Mouse (Mus musculus) kidney, adult 2 months (tissue): ENCODE measurements at regions not wholly inside any gene's neighbourhood (a gene's known extent, or its start where the extent isn't known, plus 50 kb on each side); places are given as distances from the start of the nearest gene placed in this dataset.
A peak's percentile ranks its signal among the peaks of the same experiment; 100 is the strongest.

Experiments used
- DNase-seq: peaks from one replicate; pipeline ENCODE4 v3.0.0; 2021
- H3K27ac ChIP-seq: fragments of 200-500 bp; 2 replicates; pipeline ENCODE4 v1.5.1; 2012; ENCODE audit warnings: low read depth, low read length, control low read depth, inconsistent platforms; ENCODE audit not compliant: insufficient read depth
- H3K27me3 ChIP-seq: fragments of 200-500 bp; replicated peaks from 2 replicates; pipeline ENCODE4 v1.6.1; 2012; ENCODE audit warnings: mild to moderate bottlenecking, moderate library complexity, low read length, inconsistent platforms; ENCODE audit not compliant: control insufficient read depth, insufficient read depth
- H3K36me3 ChIP-seq: fragments of 200-500 bp; 2 replicates; pipeline ENCODE4 v1.6.1; 2012; ENCODE audit warnings: mild to moderate bottlenecking, moderate library complexity, low read length, inconsistent platforms; ENCODE audit not compliant: control insufficient read depth, insufficient read depth
- H3K4me1 ChIP-seq: fragments of 200-500 bp; 2 replicates; pipeline ENCODE4 v1.6.1; 2011; ENCODE audit warnings: low read length; ENCODE audit not compliant: control insufficient read depth, insufficient read depth
- H3K4me3 ChIP-seq: fragments of 200-500 bp; 2 replicates; pipeline ENCODE4 v1.5.1; 2011; ENCODE audit warnings: mild to moderate bottlenecking, low read depth, low read length, control low read depth; ENCODE audit not compliant: insufficient read depth
- CTCF ChIP-seq: fragments of 200-500 bp; conservative IDR thresholded peaks from 2 replicates; pipeline ENCODE4 v1.5.1; 2011; ENCODE audit warnings: low read depth, mild to moderate bottlenecking, control low read depth, low read length, moderate library complexity, mixed read lengths; ENCODE audit not compliant: insufficient read depth, insufficient read length
- POLR2A ChIP-seq: fragments of 200-500 bp; IDR thresholded peaks from one replicate; pipeline ENCODE4 v1.6.1; 2011; ENCODE audit warnings: low read depth, low read length, control low read depth
- WGBS: fragments of 180-500 bp; shearing (Covaris S2); methylation state at CpG from one replicate; pipeline ENCODE4 v1.1.7; 2018; 5-methylcytosine and 5-hydroxymethylcytosine counted together

DNA sequence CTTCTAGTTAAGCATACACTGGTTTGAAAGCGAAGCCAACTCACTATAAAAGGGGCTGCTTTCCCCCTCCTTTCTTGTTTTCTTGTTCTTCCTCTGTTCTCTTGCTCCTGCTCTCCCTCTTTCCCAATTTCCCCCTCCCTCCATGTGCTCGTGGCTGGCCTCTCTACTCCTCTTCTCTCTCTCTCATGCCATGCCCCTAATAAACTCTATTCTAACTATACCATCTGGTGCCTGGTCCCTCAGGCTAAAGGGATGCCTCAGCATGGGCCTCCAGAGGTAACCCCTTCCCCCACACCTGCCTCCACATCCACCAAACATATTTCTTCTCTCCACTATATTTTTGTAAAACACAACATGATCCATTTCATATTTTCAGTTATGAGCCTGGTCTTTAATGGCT lies 210.1 kb downstream of the Gja1 start:
- TF ChIP-seq CTCF (no peak), POLR2A (no peak)
- Histone ChIP-seq H3K4me3 (no peak overlapping the region), H3K36me3 (no peaks in the 10 kb centered on the region), H3K27me3 (no peaks in the 10 kb centered on the region), H3K4me1 (no peaks in the 10 kb centered on the region), H3K27ac (no peak overlapping the region)
- WGBS: 76% methylated on average over 2 of the region's 2 CpGs
- no peak for DNase-seq

DNA sequence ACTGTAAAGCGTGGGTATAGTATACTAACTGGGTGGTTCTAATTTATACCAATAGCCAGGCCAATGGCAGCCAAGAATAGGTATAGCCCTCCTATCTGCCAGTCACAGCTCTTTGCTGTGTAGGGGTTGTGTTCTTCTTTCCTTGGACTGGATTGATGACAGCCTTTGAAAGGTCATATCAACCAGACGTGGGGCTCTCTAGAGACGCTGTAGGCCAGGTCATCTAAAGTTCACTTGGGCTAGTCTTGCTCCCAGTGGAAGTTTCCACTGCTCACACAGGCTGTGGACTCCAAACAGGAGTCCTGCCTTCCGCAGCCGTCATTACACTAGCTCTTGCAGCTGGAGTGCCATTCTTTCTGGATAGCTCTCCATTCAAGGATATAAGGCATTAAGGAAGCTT lies 220.3 kb downstream of the Gja1 start:
- peak; percentile 24 for DNase-seq
- Histone ChIP-seq H3K4me3 (no peak overlapping the region), H3K27ac (no peak overlapping the region), H3K4me1 (no peaks in the 10 kb centered on the region), H3K36me3 (no peaks in the 10 kb centered on the region), H3K27me3 (no peaks in the 10 kb centered on the region)
- 62% methylated on average over 5 of the region's 5 CpGs for WGBS
- no peak for TF ChIP-seq POLR2A
- no peak for TF ChIP-seq CTCF

- H3K27ac ChIP-seq: peak overlapping the region; percentile 23; the same call in 1 of the 2 replicates
- DNase-seq: peak; percentile 47
- TF ChIP-seq CTCF (no peak), POLR2A (no peak)
These were observed 221.1 kb downstream of the Gja1 start for GRCm38 (mm10) chr10:56598191-56598590.

GRCm38 (mm10) chr10:56599923-56600322 lies 222.8 kb downstream of the Gja1 start:
- DNase-seq: peak; percentile 58
- 35% methylated on average over 4 of the region's 4 CpGs for WGBS
- Histone ChIP-seq H3K4me3 (no peak overlapping the region), H3K27ac (peak overlapping the region; percentile 45; the same call in 1 of the 2 replicates), H3K27me3 (no peaks in the 10 kb centered on the region), H3K36me3 (no peaks in the 10 kb centered on the region), H3K4me1 (no peaks in the 10 kb centered on the region)
- TF ChIP-seq CTCF (no peak), POLR2A (no peak)

More at GRCm38 (mm10) chr10:56598191-56598590, 221.1 kb downstream of the Gja1 start:
- Histone ChIP-seq H3K4me3 (no peak overlapping the region), H3K36me3 (no peaks in the 10 kb centered on the region), H3K4me1 (no peaks in the 10 kb centered on the region), H3K27me3 (no peaks in the 10 kb centered on the region)
- 60% methylated on average over 3 of the region's 3 CpGs for WGBS

GRCm38 (mm10) chr10:56611564-56612288 lies 234.6 kb downstream of the Gja1 start:
- no peak for TF ChIP-seq CTCF
- TF ChIP-seq POLR2A: no peak
- Histone ChIP-seq H3K36me3 (no peaks in the 10 kb centered on the region), H3K27me3 (no peaks in the 10 kb centered on the region), H3K4me1 (no peaks in the 10 kb centered on the region), H3K4me3 (no peak overlapping the region), H3K27ac (no peak overlapping the region)
- 77% methylated on average over 8 of the region's 8 CpGs for WGBS
- DNase-seq: no peak

DNA sequence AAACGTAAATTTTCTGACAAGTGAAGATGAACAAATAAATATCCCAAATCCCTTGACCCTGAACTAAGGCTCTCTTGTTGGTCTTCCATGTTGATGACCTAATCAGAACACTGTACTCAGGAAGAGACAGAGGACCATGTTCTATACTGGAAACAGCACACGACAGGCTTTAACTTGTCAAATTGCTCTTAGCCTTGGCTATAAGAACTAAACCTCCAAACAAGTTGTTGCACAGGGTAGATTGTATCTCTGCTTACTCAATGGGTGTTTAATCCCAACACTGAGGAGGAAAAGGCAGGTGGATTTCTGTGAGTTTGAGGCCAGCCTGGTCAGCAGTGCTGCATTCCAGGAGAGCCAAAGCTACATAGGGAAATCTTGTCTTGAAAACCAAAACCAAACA lies 265.5 kb downstream of the Gja1 start:
- no peaks in the 10 kb centered on the region for H3K4me1 ChIP-seq
- DNase-seq: no peak
- H3K36me3 ChIP-seq: no peaks in the 10 kb centered on the region
- no peaks in the 10 kb centered on the region for H3K27me3 ChIP-seq
- WGBS: 87% methylated on average over 2 of the region's 2 CpGs
- no peak overlapping the region for H3K27ac ChIP-seq
- TF ChIP-seq CTCF (no peak), POLR2A (no peak)
- H3K4me3 ChIP-seq: no peak overlapping the region

DNA sequence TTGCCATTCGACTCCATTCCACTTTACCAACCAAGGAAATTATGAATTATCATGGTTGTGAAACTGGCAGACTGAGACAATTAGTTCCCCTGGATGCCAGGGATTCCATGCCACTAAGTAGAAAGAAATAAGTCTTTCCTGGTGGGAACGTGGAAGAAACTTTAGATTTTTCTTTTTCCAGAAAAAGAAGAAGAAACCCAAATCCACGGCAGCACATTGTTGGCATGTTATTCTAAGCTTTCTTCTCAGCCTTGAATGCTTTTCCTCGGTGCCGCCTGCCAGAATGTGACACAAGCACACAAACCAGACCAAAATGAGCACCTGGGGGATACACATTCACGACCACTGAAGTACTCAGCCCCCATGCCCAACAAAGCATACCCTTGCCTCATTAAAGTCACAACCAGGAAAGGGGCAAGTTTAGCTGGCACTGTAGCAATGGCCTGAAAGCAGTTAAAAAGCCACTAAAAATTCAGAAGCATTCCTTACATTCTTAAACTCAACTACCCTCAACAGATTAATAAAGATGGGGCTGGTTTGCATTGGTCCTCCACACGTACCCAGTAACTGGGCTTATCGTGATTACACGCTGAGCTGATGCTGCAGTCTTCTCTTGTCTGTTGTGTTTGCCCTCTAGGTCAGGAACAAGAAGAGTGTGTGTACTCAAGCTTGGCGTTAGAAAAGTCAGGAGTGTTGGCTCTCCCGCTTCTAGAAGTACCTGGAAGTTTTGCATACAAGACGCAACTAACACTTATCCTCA lies 266.4 kb downstream of the Gja1 start:
- Histone ChIP-seq H3K27ac (no peak overlapping the region), H3K36me3 (no peaks in the 10 kb centered on the region), H3K27me3 (no peaks in the 10 kb centered on the region), H3K4me1 (no peaks in the 10 kb centered on the region), H3K4me3 (no peak overlapping the region)
- DNase-seq: no peak
- WGBS: 42% methylated on average over 12 of the region's 12 CpGs
- TF ChIP-seq POLR2A: no peak
- TF ChIP-seq CTCF: no peak
